In genomic region chr13:119068745-119069580, GRCm38 (mm10) we compare ENCODE assay signal across 18 mouse cellular contexts.
"Had no signal": no experiment of that assay in that cellular context is flagged by ENCODE, and none has a peak within 500 bp of the region (broad histone marks: within the 10 kb centered on the region; RNA-seq: fewer than 3 reads in every experiment).

No protein-coding gene starts in this region.

- H3K27ac ChIP-seq: limb, embryonic 15.5 days; liver, embryonic 12.5 days; liver, embryonic 14.5 days; midbrain, embryonic 10.5 days; neural tube, embryonic 13.5 days; neural tube, embryonic 15.5 days had no signal

- H3K4me2 ChIP-seq: limb, embryonic 15.5 days; liver, embryonic 12.5 days; neural tube, embryonic 13.5 days; neural tube, embryonic 15.5 days had no signal

- H3K4me1 ChIP-seq: limb, embryonic 15.5 days; liver, embryonic 12.5 days; midbrain, embryonic 10.5 days; neural tube, embryonic 13.5 days; neural tube, embryonic 15.5 days had no signal

- H3K36me3 ChIP-seq: limb, embryonic 15.5 days; liver, embryonic 12.5 days; midbrain, embryonic 10.5 days; neural tube, embryonic 13.5 days; neural tube, embryonic 15.5 days had no signal

- H3K27me3 ChIP-seq: limb, embryonic 15.5 days; liver, embryonic 12.5 days; neural tube, embryonic 13.5 days; neural tube, embryonic 15.5 days had no signal

- DNase-seq: lung, postnatal 36 days; midbrain, embryonic 14.5 days; retina, postnatal 1 day; right cerebral cortex, adult 18-20 months; right cerebral cortex, postnatal 25 days; right cerebral cortex, postnatal 4 days; spleen, adult 18-20 months; thymus, adult 18-20 months; thymus, postnatal 14 days; thymus, postnatal 36 days had no signal

- H3K9me3 ChIP-seq: limb, embryonic 15.5 days; liver, embryonic 12.5 days; midbrain, embryonic 10.5 days; neural tube, embryonic 13.5 days; neural tube, embryonic 15.5 days had no signal

- ATAC-seq: liver, embryonic 12.5 days; midbrain, embryonic 16.5 days had no signal

- H3K4me3 ChIP-seq: limb, embryonic 15.5 days; liver, embryonic 12.5 days; midbrain, embryonic 10.5 days; myocyte; neural tube, embryonic 13.5 days; neural tube, embryonic 15.5 days had no signal

- H3K9ac ChIP-seq: limb, embryonic 15.5 days; liver, embryonic 12.5 days; liver, embryonic 14.5 days; neural tube, embryonic 13.5 days; neural tube, embryonic 15.5 days had no signal
